Mouse (Mus musculus) inflammation-experienced regulatory T-cells, adult 6 months (primary cell): ENCODE measurements around the gene Map3k12. TPM values are rescaled to one million over a fixed set of nuclear protein-coding genes. Genes with fewer than 3 reads are reported as not detected.

Source experiments
- ATAC-seq: one replicate; pipeline ENCODE4 v1.8.0; 2017
- polyA plus RNA-seq, 3 experiments: library from polyadenylated mRNA; unstranded; fragments of 100-300 nt; shearing (Covaris generic); gene quantifications; one replicate each; pipeline ENCODE4 v1.2.1; 2017

The Map3k12 gene
- polyA plus RNA-seq, 3 experiments from 2014 or later = 6.6 to 10.0 (median 7.5) TPM

- no peak for ATAC-seq
Measured at GRCm38 (mm10) chr15:102503447-102503846, 13.4 kb downstream of the Map3k12 start, which contains the start of gene Gm10337. Gm10337 (plus strand) TSS chr15:102503722.

- ATAC-seq = no peak
Measured at GRCm38 (mm10) chr15:102502254-102502840, 14.5 kb downstream of the Map3k12 start.

GRCm38 (mm10) chr15:102501084-102501814, 15.6 kb downstream of the Map3k12 start:
- ATAC-seq = no peak

- ATAC-seq = no peak
Measured at GRCm38 (mm10) chr15:102500479-102500878, 16.4 kb downstream of the Map3k12 start.

GRCm38 (mm10) chr15:102499851-102500250, 17.0 kb downstream of the Map3k12 start:
- no peak for ATAC-seq

- ATAC-seq = no peak
Measured at GRCm38 (mm10) chr15:102499370-102499769, 17.5 kb downstream of the Map3k12 start.

- no peak for ATAC-seq
Measured at GRCm38 (mm10) chr15:102498322-102498721, 18.5 kb downstream of the Map3k12 start.

- ATAC-seq = no peak
Measured at GRCm38 (mm10) chr15:102487664-102488063, 29.2 kb downstream of the Map3k12 start.

GRCm38 (mm10) chr15:102485853-102486252, 31.0 kb downstream of the Map3k12 start:
- no peak for ATAC-seq

- ATAC-seq = no peak
Measured at GRCm38 (mm10) chr15:102483136-102483535, 33.7 kb downstream of the Map3k12 start.

GRCm38 (mm10) chr15:102474520-102474919, 42.3 kb downstream of the Map3k12 start:
- no peak for ATAC-seq

GRCm38 (mm10) chr15:102473246-102473645, 43.6 kb downstream of the Map3k12 start:
- ATAC-seq = no peak

GRCm38 (mm10) chr15:102471727-102472126, 45.1 kb downstream of the Map3k12 start:
- no peak for ATAC-seq

GRCm38 (mm10) chr15:102471295-102471645, 45.6 kb downstream of the Map3k12 start:
- peak; percentile 0 for ATAC-seq

- ATAC-seq = peak; percentile 27
Measured at GRCm38 (mm10) chr15:102470605-102471294, 46.1 kb downstream of the Map3k12 start.

- peak; percentile 95 for ATAC-seq
Measured at GRCm38 (mm10) chr15:102470183-102470604, 46.7 kb downstream of the Map3k12 start, which contains the start of gene Pcbp2. Pcbp2 (plus strand) TSS chr15:102470539.

- no peak for ATAC-seq
Measured at GRCm38 (mm10) chr15:102468675-102469370, 48.0 kb downstream of the Map3k12 start.

GRCm38 (mm10) chr15:102463666-102464065, 53.2 kb downstream of the Map3k12 start:
- ATAC-seq = no peak

GRCm38 (mm10) chr15:102461430-102462075, 55.3 kb downstream of the Map3k12 start:
- ATAC-seq = no peak

- no peak for ATAC-seq
Measured at GRCm38 (mm10) chr15:102460971-102461370, 55.9 kb downstream of the Map3k12 start.

GRCm38 (mm10) chr15:102460409-102460808, 56.5 kb downstream of the Map3k12 start:
- no peak for ATAC-seq

- ATAC-seq = no peak
Measured at GRCm38 (mm10) chr15:102459847-102460246, 57.0 kb downstream of the Map3k12 start.
